Mouse (Mus musculus) G1E (cell line): ENCODE data around the gene Unc50.

Experiments
- CTCF ChIP-seq: IDR thresholded peaks from 2 replicates; pipeline ENCODE4 v1.5.1; 2012; ENCODE audit warnings: low read depth, low read length, inconsistent platforms, mixed read lengths
- GATA1 ChIP-seq: IDR thresholded peaks from 2 replicates; pipeline ENCODE4 v1.6.1; 2012; ENCODE audit warnings: borderline replicate concordance, low read length, inconsistent platforms, mixed read lengths
- GATA2 ChIP-seq: IDR thresholded peaks from 2 replicates; pipeline ENCODE4 v1.6.1; 2012; ENCODE audit warnings: low read depth, low read length, inconsistent platforms, borderline replicate concordance
- POLR2AphosphoS5 ChIP-seq: IDR thresholded peaks from 2 replicates; pipeline ENCODE4 v1.6.1; 2012; ENCODE audit warnings: low read depth, low read length, inconsistent platforms; ENCODE audit not compliant: insufficient replicate concordance
- TAL1 ChIP-seq: conservative IDR thresholded peaks from 2 replicates; pipeline ENCODE4 v1.6.1; 2012; ENCODE audit warnings: low read depth, low read length, inconsistent platforms, mixed read lengths

DNA sequence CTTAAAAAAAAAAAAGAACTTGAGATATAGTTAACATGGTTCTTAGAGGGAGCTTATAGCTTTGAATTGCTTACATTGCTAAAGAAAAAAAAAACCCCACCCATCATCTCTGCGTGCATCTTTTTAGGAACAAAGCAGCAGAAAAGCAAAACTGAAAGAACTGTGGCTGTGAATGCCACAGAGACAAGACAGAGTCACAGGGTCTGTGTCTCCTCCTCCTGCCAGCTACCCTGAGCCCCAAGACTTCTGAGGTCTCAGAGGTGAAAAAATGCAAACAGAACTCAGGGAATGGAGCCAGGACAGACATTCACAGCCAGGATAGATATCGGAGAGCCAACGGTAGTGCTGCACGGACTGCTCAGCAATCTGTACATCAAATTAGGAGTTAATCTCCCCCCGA lies 48.0 kb downstream of the Unc50 start:
- TF ChIP-seq CTCF: no peak
- TF ChIP-seq GATA1: no peak
- no peak; the same call in 1 of the 2 replicates for TF ChIP-seq POLR2AphosphoS5
- no peak for TF ChIP-seq TAL1
- no peak for TF ChIP-seq GATA2
